Comparison of ENCODE assay signal across 10 mouse cellular contexts in genomic region chr4:46025893-46026292, GRCm38 (mm10). TPM values are rescaled to one million over a fixed set of nuclear protein-coding genes. Genes with fewer than 3 reads are reported as not detected.
A peak's percentile ranks its signal among the peaks of the same experiment; 100 is the strongest.
DNase-seq lines count a peak whose midpoint lies in the region; TF ChIP-seq lines count a peak whose summit lies in the region.
"Had no signal": no experiment of that assay in that cellular context is flagged by ENCODE, and none has a peak within 500 bp of the region (broad histone marks: within the 10 kb centered on the region; RNA-seq: fewer than 3 reads in every experiment).

No protein-coding gene starts in this region.

- no peak overlapping the region for H3K4me3 ChIP-seq in left cerebral cortex, adult 2 months
- H3K4me3 ChIP-seq: embryonic facial prominence, embryonic 12.5 days; neural tube, embryonic 12.5 days had no signal

- H3K27ac ChIP-seq in left cerebral cortex, adult 2 months, result no peak overlapping the region
- H3K27ac ChIP-seq: embryonic facial prominence, embryonic 12.5 days; neural tube, embryonic 12.5 days had no signal

- peak; percentile 25 to 62 for DNase-seq in adrenal gland, adult (ENCODE audit: inconsistent age in 2 of 2, low spot score in 1 of 2)
- DNase-seq in adrenal gland, adult 18-20 months (ENCODE audit: low spot score in 2 of 2), result no peak
- DNase-seq in left cerebral cortex, adult 2 months (ENCODE audit: extremely low spot score in 1 of 2, low spot score in 2 of 2), result peak in 1 of 2 experiments; percentile 44
- DNase-seq in left cerebral cortex, adult 11 months (ENCODE audit: low spot score), result no peak
- peak; percentile 64 for DNase-seq in embryo, embryonic 11 days
- peak; percentile 44 to 55 for DNase-seq in layer of hippocampus, postnatal 10 days (ENCODE audit: low spot score in 2 of 2)
- DNase-seq in right cerebral cortex, postnatal 14 days, result peak; percentile 65
- DNase-seq in yolk sac, embryonic 10.5 days (ENCODE audit: low spot score), result no peak

- intact Hi-C loops in left cerebral cortex, adult 2 months (cut with DNase I), result loop anchor here (5.0 kb wide), 1 partner anchor 84 kb away; no protein-coding TSS in a partner anchor

- TF ChIP-seq CTCF in left cerebral cortex, adult 2 months (IDR thresholded peaks at IDR 0.05), result peak; percentile 62

RNA-seq across cellular contexts. Expression of gene Tmod1, which starts 12.8 kb away (rescaled TPM):
- 1 to 10 TPM; 4.5 to 7.9 TPM for total RNA-seq in adrenal gland, adult 18-20 months (2021)
- total RNA-seq in left cerebral cortex, adult 2 months (2021), result 10 to 100 TPM; 45.5 to 49.1 TPM
- 1 to 10 TPM; 7.7 to 8.3 TPM for total RNA-seq in layer of hippocampus, postnatal 10 days (2021)

Comparison
In these comparisons a context has a peak if more than half of its experiments do, and no peak if none do; other contexts are left out.
1. DNase-seq: peak in adrenal gland, adult (2 of 2), embryo, embryonic 11 days (single experiment), layer of hippocampus, postnatal 10 days (2 of 2) and right cerebral cortex, postnatal 14 days (single experiment); none in adrenal gland, adult 18-20 months (0 of 2), left cerebral cortex, adult 11 months (single experiment) and yolk sac, embryonic 10.5 days (single experiment).
2. RNA of gene Tmod1, which starts 12.8 kb away (total RNA-seq): 45.5 to 49.1 TPM in left cerebral cortex, adult 2 months; 7.7 to 8.3 TPM in layer of hippocampus, postnatal 10 days and 4.5 to 7.9 TPM in adrenal gland, adult 18-20 months; every median in the first group is over 4 times any median in the second.